Mouse (Mus musculus) small intestine, adult 2 months (tissue): Measurements from ENCODE around the gene Cacna1c. TPM values are rescaled to one million over a fixed set of nuclear protein-coding genes. Genes with fewer than 3 reads are reported as not detected.

Experiments used
- H3K27ac ChIP-seq: fragments of 200-500 bp; 2 replicates; pipeline ENCODE4 v1.5.1; 2012; ENCODE audit warnings: low read depth, low read length, control low read depth, inconsistent platforms; ENCODE audit not compliant: insufficient read depth
- H3K27me3 ChIP-seq: fragments of 200-500 bp; 2 replicates; pipeline ENCODE4 v1.6.1; 2012; ENCODE audit warnings: mild to moderate bottlenecking, moderate library complexity, low read length, inconsistent platforms; ENCODE audit not compliant: control insufficient read depth, insufficient read depth
- H3K36me3 ChIP-seq: fragments of 200-500 bp; 2 replicates; pipeline ENCODE4 v1.6.1; 2012; ENCODE audit warnings: mild to moderate bottlenecking, low read length, control low read depth, inconsistent platforms; ENCODE audit not compliant: control insufficient read depth, insufficient read depth
- H3K4me1 ChIP-seq: fragments of 200-500 bp; 2 replicates; pipeline ENCODE4 v1.6.1; 2012; ENCODE audit warnings: low read length, inconsistent platforms, mixed read lengths; ENCODE audit not compliant: control insufficient read depth, insufficient read depth, insufficient read length
- H3K4me3 ChIP-seq: fragments of 200-500 bp; 2 replicates; pipeline ENCODE4 v1.5.1; 2012; ENCODE audit warnings: low read depth, mild to moderate bottlenecking, control low read depth, inconsistent platforms, low read length, moderate library complexity
- CTCF ChIP-seq: fragments of 200-500 bp; IDR thresholded peaks from 2 replicates; pipeline ENCODE4 v1.5.1; 2012; ENCODE audit warnings: low read depth, mild to moderate bottlenecking, control low read depth, inconsistent platforms, low read length, moderate library complexity, mixed read lengths; ENCODE audit not compliant: insufficient replicate concordance, insufficient read length; ENCODE audit errors: extremely low read depth
- POLR2A ChIP-seq: fragments of 200-500 bp; IDR thresholded peaks from 2 replicates; pipeline ENCODE4 v1.6.1; 2012; ENCODE audit warnings: low read depth, mild to moderate bottlenecking, control low read depth, inconsistent platforms, low read length, moderate library complexity
- WGBS: fragments of 180-500 bp; shearing (Covaris S2); methylation state at CpG from one replicate; pipeline ENCODE4 v1.1.7; 2018; 5-methylcytosine and 5-hydroxymethylcytosine counted together
- polyA plus RNA-seq: library from polyadenylated mRNA; depleted of rRNA; stranded (reverse); fragments of >200 nt; gene quantifications from 2 replicates; pipeline ENCODE4 v1.2.3, GENCODE M21; 2012

Cacna1c gene
- polyA plus RNA-seq, 1 experiment, result 2.6 TPM

- no peaks in the 10 kb centered on the region for H3K4me1 ChIP-seq
- 82% methylated on average over 6 of the region's 6 CpGs for WGBS
- no peak overlapping the region for H3K27ac ChIP-seq
- TF ChIP-seq POLR2A, result no peak
- no peak for TF ChIP-seq CTCF
- no peaks in the 10 kb centered on the region for H3K27me3 ChIP-seq
- no peaks in the 10 kb centered on the region for H3K36me3 ChIP-seq
- H3K4me3 ChIP-seq, result no peak overlapping the region
Measured at GRCm38 (mm10) chr6:119095081-119095480, 101.1 kb downstream of the Cacna1c start.

GRCm38 (mm10) chr6:119089173-119089572, 107.0 kb downstream of the Cacna1c start:
- TF ChIP-seq CTCF, result no peak
- no peak for TF ChIP-seq POLR2A
- H3K36me3 ChIP-seq, result no peaks in the 10 kb centered on the region
- H3K27ac ChIP-seq, result peak overlapping the region; percentile 52

GRCm38 (mm10) chr6:119088381-119088780, 107.8 kb downstream of the Cacna1c start:
- Histone ChIP-seq H3K27me3 (no peaks in the 10 kb centered on the region), H3K36me3 (no peaks in the 10 kb centered on the region), H3K4me3 (no peak overlapping the region), H3K27ac (peak overlapping the region; percentile 52; the same call in 1 of the 2 replicates), H3K4me1 (no peaks in the 10 kb centered on the region)
- no peak for TF ChIP-seq CTCF
- TF ChIP-seq POLR2A, result no peak
- 60% methylated on average over 8 of the region's 8 CpGs for WGBS

More at GRCm38 (mm10) chr6:119089173-119089572, 107.0 kb downstream of the Cacna1c start:
- Histone ChIP-seq H3K4me1 (no peaks in the 10 kb centered on the region), H3K27me3 (no peaks in the 10 kb centered on the region), H3K4me3 (no peak overlapping the region)
- 70% methylated on average over 8 of the region's 8 CpGs for WGBS

GRCm38 (mm10) chr6:119087919-119088318, 108.3 kb downstream of the Cacna1c start:
- Histone ChIP-seq H3K27me3 (no peaks in the 10 kb centered on the region), H3K4me3 (no peak overlapping the region), H3K36me3 (no peaks in the 10 kb centered on the region), H3K27ac (peak overlapping the region; percentile 43), H3K4me1 (no peaks in the 10 kb centered on the region)
- TF ChIP-seq CTCF, result no peak
- no peak for TF ChIP-seq POLR2A
- 72% methylated on average over 8 of the region's 8 CpGs for WGBS

GRCm38 (mm10) chr6:119085789-119086188, 110.4 kb downstream of the Cacna1c start:
- Histone ChIP-seq H3K36me3 (no peaks in the 10 kb centered on the region), H3K27ac (0 out of 2 replicates have a peak overlapping the region, but pooled peaks have one; percentile 37), H3K4me3 (no peak overlapping the region), H3K27me3 (0 out of 2 replicates have a peak, but pooled peaks cover 2% of the 10 kb centered on the region), H3K4me1 (no peaks in the 10 kb centered on the region)
- 46% methylated on average over 3 of the region's 3 CpGs for WGBS
- TF ChIP-seq POLR2A (no peak), CTCF (no peak)

- Histone ChIP-seq H3K4me1 (no peaks in the 10 kb centered on the region), H3K27me3 (0 out of 2 replicates have a peak, but pooled peaks cover 2% of the 10 kb centered on the region), H3K27ac (peak overlapping the region; percentile 33; the same call in 1 of the 2 replicates), H3K4me3 (no peak overlapping the region), H3K36me3 (no peaks in the 10 kb centered on the region)
- no peak for TF ChIP-seq CTCF
- TF ChIP-seq POLR2A, result no peak
- WGBS, result 69% methylated on average over 9 of the region's 9 CpGs
Measured at GRCm38 (mm10) chr6:119084532-119084931, 111.7 kb downstream of the Cacna1c start.

GRCm38 (mm10) chr6:119083559-119083958, 112.7 kb downstream of the Cacna1c start:
- H3K36me3 ChIP-seq, result no peaks in the 10 kb centered on the region
- peak overlapping the region; percentile 33; the same call in 1 of the 2 replicates for H3K27ac ChIP-seq
- TF ChIP-seq CTCF (no peak), POLR2A (no peak)
- no peak overlapping the region for H3K4me3 ChIP-seq
- H3K27me3 ChIP-seq, result 0 out of 2 replicates have a peak, but pooled peaks cover 2% of the 10 kb centered on the region
- H3K4me1 ChIP-seq, result no peaks in the 10 kb centered on the region
- WGBS, result 62% methylated on average over 7 of the region's 7 CpGs
